In the genomic region with DNA sequence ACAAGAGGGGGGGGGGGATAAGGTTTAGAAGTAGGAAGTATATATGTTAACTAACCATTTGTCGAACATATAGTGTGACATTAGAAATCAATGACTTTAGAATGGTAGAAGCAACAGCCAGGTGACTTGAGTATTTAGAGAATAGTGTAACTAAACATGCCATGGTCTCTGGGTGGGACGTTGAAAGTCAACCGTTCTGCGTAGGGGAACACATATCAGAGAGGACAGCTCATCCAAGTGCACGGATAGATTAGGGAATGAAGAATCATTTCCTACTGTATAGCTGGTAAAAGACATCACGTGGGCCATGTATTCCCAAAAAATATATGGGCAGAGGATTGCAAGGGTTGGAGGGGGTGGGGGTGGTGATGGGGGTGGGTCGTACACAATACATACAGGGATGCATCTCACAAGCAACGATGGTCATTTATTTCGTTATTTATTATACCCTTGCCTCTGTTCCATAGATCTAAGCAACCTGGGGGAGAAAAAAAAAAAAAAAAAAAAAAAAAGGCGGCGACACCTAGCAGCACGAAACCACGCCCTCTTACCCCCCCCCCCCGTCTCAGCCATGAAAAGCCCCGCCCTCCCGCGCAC, we compare ENCODE assay signal across 8 mouse cellular contexts. TPM values are rescaled to one million over a fixed set of nuclear protein-coding genes. Genes with fewer than 3 reads are reported as not detected.
DNase-seq lines count a peak whose midpoint lies in the region; ATAC-seq and TF ChIP-seq lines count a peak whose summit lies in the region.

No protein-coding gene starts in this region.

- H3K9me3 ChIP-seq in heart, embryonic 13.5 days: peaks cover 4% of the 10 kb centered on the region; the same call in 1 of the 2 replicates
- H3K9me3 ChIP-seq in G1E (replicated peaks): 0 out of 2 replicates have a peak, but pooled peaks cover 3% of the 10 kb centered on the region
- no peaks in the 10 kb centered on the region for H3K9me3 ChIP-seq in hindbrain, embryonic 11.5 days (ENCODE audit: control insufficient read depth, low read length)
- H3K9me3 ChIP-seq in midbrain, embryonic 11.5 days (ENCODE audit: control insufficient read depth, low read length): no peaks in the 10 kb centered on the region; the same call in 1 of the 2 replicates

- H3K36me3 ChIP-seq in heart, embryonic 13.5 days: peaks cover 62% of the 10 kb centered on the region
- peaks cover 48% of the 10 kb centered on the region for H3K36me3 ChIP-seq in G1E (replicated peaks)
- H3K36me3 ChIP-seq in hindbrain, embryonic 11.5 days (ENCODE audit: control insufficient read depth, insufficient read depth, low read length): peaks cover 2% of the 10 kb centered on the region; the same call in 1 of the 2 replicates
- 0 out of 2 replicates have a peak, but pooled peaks cover 3% of the 10 kb centered on the region for H3K36me3 ChIP-seq in midbrain, embryonic 11.5 days (ENCODE audit: control insufficient read depth, insufficient read depth, low read length)

- no peak for ATAC-seq in heart, embryonic 13.5 days (ENCODE audit: extremely low read depth, insufficient number of reproducible peaks, low FRiP score, low TSS enrichment)
- ATAC-seq in G1E (ENCODE audit: extremely low read depth, insufficient number of reproducible peaks, low FRiP score, poor library complexity, severe bottlenecking): no peak
- peak; percentile 51; the same call in 1 of the 2 replicates for ATAC-seq in hindbrain, embryonic 11.5 days (ENCODE audit: low FRiP score)
- ATAC-seq in midbrain, embryonic 11.5 days (ENCODE audit: low FRiP score): no peak

- TF ChIP-seq CTCF in G1E (IDR thresholded peaks at IDR 0.05; ENCODE audit: low read depth, low read length): no peak

- peak overlapping the region; percentile 89 for H3K4me3 ChIP-seq in heart, embryonic 13.5 days
- peak overlapping the region; percentile 94; the same call in 1 of the 2 replicates for H3K4me3 ChIP-seq in G1E (ENCODE audit: low read depth, low read length)
- H3K4me3 ChIP-seq in hindbrain, embryonic 11.5 days (ENCODE audit: low read depth, low read length): peak overlapping the region; percentile 84
- peak overlapping the region; percentile 82 for H3K4me3 ChIP-seq in midbrain, embryonic 11.5 days (ENCODE audit: low read depth, low read length)

- 0 out of 2 replicates have a peak overlapping the region, but pooled peaks have one; percentile 97 for H3K27ac ChIP-seq in heart, embryonic 13.5 days (replicated peaks)
- no peak overlapping the region; the same call in 1 of the 2 replicates for H3K27ac ChIP-seq in hindbrain, embryonic 11.5 days (ENCODE audit: low read depth, low read length)
- no peak overlapping the region; the same call in 1 of the 2 replicates for H3K27ac ChIP-seq in midbrain, embryonic 11.5 days (ENCODE audit: low read depth, low read length)

- H3K4me2 ChIP-seq in heart, embryonic 13.5 days: peak overlapping the region; percentile 91
- 0 out of 2 replicates have a peak overlapping the region, but pooled peaks have one; percentile 7 for H3K4me2 ChIP-seq in hindbrain, embryonic 11.5 days (replicated peaks; ENCODE audit: low read depth, low read length)
- peak overlapping the region; percentile 73; the same call in 1 of the 2 replicates for H3K4me2 ChIP-seq in midbrain, embryonic 11.5 days

- H3K4me1 ChIP-seq in heart, embryonic 13.5 days: peaks cover 16% of the 10 kb centered on the region
- H3K4me1 ChIP-seq in G1E (ENCODE audit: insufficient read depth, low read depth, low read length): peaks cover 21% of the 10 kb centered on the region
- H3K4me1 ChIP-seq in hindbrain, embryonic 11.5 days (replicated peaks; ENCODE audit: control insufficient read depth, insufficient read depth, low read length): 0 out of 2 replicates have a peak, but pooled peaks cover 3% of the 10 kb centered on the region
- peaks cover 6% of the 10 kb centered on the region; the same call in 1 of the 2 replicates for H3K4me1 ChIP-seq in midbrain, embryonic 11.5 days (ENCODE audit: control insufficient read depth, insufficient read depth, low read length)

- intact Hi-C loops in heart, postnatal 36 days (cut with DNase I): loop anchor here (5.0 kb wide), 3 partner anchors 85 to 215 kb away; partner anchors contain the start of genes Gfod1 and Ranbp9

- H3K27me3 ChIP-seq in heart, embryonic 13.5 days (replicated peaks): no peaks in the 10 kb centered on the region
- H3K27me3 ChIP-seq in G1E (ENCODE audit: insufficient read depth, low read length): no peaks in the 10 kb centered on the region
- H3K27me3 ChIP-seq in hindbrain, embryonic 11.5 days (ENCODE audit: control insufficient read depth, insufficient read depth, low read length): no peaks in the 10 kb centered on the region
- H3K27me3 ChIP-seq in midbrain, embryonic 11.5 days (ENCODE audit: control insufficient read depth, insufficient read depth, low read length): no peaks in the 10 kb centered on the region

- no peak for DNase-seq in heart, postnatal 36 days
- no peak for DNase-seq in G1E (ENCODE audit: low spot score)
- DNase-seq in hindbrain, embryonic 11.5 days (ENCODE audit: low spot score): no peak
- DNase-seq in midbrain, embryonic 11.5 days (ENCODE audit: low spot score, missing footprints): no peak
- DNase-seq in spleen, postnatal 14 days (ENCODE audit: low spot score in 2 of 2): no peak
- DNase-seq in urinary bladder, postnatal 10 days (ENCODE audit: low spot score): no peak
- DNase-seq in lung, postnatal 4 days: no peak

- H3K9ac ChIP-seq in heart, embryonic 13.5 days: peak overlapping the region; percentile 95; the same call in 1 of the 2 replicates
- H3K9ac ChIP-seq in hindbrain, embryonic 11.5 days (ENCODE audit: low read depth, low read length): no peak overlapping the region
- H3K9ac ChIP-seq in midbrain, embryonic 11.5 days (ENCODE audit: low read length): no peak overlapping the region

- WGBS in heart, embryonic 13.5 days: 53% methylated on average over 13 of the region's 17 CpGs
- 59% methylated on average over 12 of the region's 17 CpGs for WGBS in hindbrain, embryonic 11.5 days
- WGBS in midbrain, embryonic 11.5 days: 54% methylated on average over 13 of the region's 17 CpGs

RNA-seq across cellular contexts. Expression of gene Nol7, which starts 0.4 kb away (rescaled TPM):
- 111 and 116 TPM in 2 replicates for polyA plus RNA-seq in heart, embryonic 13.5 days (2015; fragmentation: Nextera tagmentation; extraction: Ambion mirVana)
- 100 to 1,000 TPM; 102 to 122 TPM for total RNA-seq in heart, postnatal 36 days (2021)
- total RNA-seq in G1E (2014; fragmentation: Nextera tagmentation) (164 and 174 TPM in 2 replicates), G1E (2017) (178 and 221 TPM in 2 replicates)
- 231 and 273 TPM in 2 replicates for polyA plus RNA-seq in G1E (2012)
- polyA plus RNA-seq in hindbrain, embryonic 11.5 days (2014; fragmentation: Nextera tagmentation; extraction: Ambion mirVana): 201 and 215 TPM in 2 replicates
- polyA plus RNA-seq in midbrain, embryonic 11.5 days (2014; fragmentation: Nextera tagmentation; extraction: Ambion mirVana): 236 and 255 TPM in 2 replicates

RNA-seq across cellular contexts. Expression of gene Sirt5, which starts 32.5 kb away (rescaled TPM):
- polyA plus RNA-seq in heart, embryonic 13.5 days (2015; fragmentation: Nextera tagmentation; extraction: Ambion mirVana): 24.5 and 25.5 TPM in 2 replicates
- total RNA-seq in heart, postnatal 36 days (2021): 10 to 100 TPM; 50.5 to 56.0 TPM
- total RNA-seq in G1E (2014; fragmentation: Nextera tagmentation) (5.5 and 7.5 TPM in 2 replicates), G1E (2017) (5.5 and 5.6 TPM in 2 replicates)
- 5.2 and 5.7 TPM in 2 replicates for polyA plus RNA-seq in G1E (2012)
- polyA plus RNA-seq in hindbrain, embryonic 11.5 days (2014; fragmentation: Nextera tagmentation; extraction: Ambion mirVana): 23.7 and 25.6 TPM in 2 replicates
- polyA plus RNA-seq in midbrain, embryonic 11.5 days (2014; fragmentation: Nextera tagmentation; extraction: Ambion mirVana): 25.5 and 26.6 TPM in 2 replicates

Comparison
In these comparisons a context has a peak if more than half of its experiments do, and no peak if none do; other contexts are left out.
1. H3K4me2 ChIP-seq: peak in every context shown above with its lines; median percentile 91 in heart, embryonic 13.5 days; 73 in midbrain, embryonic 11.5 days; 7 in hindbrain, embryonic 11.5 days.